Mouse (Mus musculus): ENCODE data around the gene Phospho1.

DNA sequence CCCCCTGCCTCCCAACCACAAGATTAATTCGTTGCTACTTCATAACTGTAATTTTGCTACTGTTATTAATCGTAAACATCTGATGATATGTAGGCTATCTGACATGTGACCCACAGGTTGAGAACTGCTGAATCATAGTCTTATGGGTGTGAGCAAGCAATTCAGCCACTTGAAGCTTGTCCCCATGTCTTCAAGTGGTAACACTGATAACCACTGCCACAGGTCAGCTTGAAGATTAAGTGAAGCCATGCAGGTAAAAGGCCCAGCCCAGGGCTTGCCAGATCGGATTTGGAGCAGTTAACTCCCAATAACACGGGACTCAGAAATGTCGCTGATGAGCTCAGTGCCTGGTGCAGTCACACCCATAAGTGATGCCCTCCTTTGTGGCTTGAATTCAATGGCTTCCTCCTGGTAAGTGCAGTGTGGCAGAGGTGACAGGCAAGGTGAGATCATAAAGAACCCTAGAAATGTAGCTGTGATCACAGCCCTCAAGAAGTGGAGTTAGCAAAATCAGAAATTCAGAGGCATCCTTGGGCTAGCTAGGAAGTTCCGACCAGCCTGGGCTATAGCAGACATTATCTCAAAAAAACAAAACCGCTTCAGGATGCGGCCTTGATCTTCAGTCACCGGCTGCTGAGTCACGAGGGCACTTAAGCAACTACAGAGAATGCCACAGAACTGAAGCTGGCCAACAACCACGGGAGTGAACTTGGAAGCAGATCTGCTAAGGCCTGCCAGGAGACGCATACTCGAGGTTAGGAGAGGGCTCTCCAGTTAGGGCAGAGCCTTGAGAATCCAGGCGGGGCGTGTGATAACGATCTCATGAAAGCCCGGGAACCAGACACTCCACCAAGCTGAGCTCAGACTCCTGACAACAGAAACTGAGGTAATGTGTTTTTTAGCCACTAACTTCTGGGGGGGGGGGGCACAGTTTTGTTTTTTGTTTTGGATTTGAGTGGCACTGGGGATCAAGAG is 46.7 kb upstream of the Phospho1 start:
- TF ChIP-seq CTCF (conservative IDR thresholded peaks at IDR 0.05; ENCODE audit: low read length) (no peak), NANOG (IDR thresholded peaks at IDR 0.05; ENCODE audit: borderline replicate concordance, low read length) (no peak), POU5F1 (IDR thresholded peaks at IDR 0.05; ENCODE audit: borderline replicate concordance, low read length) (no peak)

Measured in E14TG2a.4 (cell line).